Mouse (Mus musculus): ENCODE results near the gene Smpd3. TPM values are rescaled to one million over a fixed set of nuclear protein-coding genes. Genes with fewer than 3 reads are reported as not detected.

Smpd3 gene
- 4.3 and 6.5 TPM in 2 replicates for polyA plus RNA-seq (2012; rRNA removed)

GRCm38 (mm10) chr8:106337852-106338521 lies at the start of gene Smpd3:
Smpd3 (minus strand) TSS chr8:106337988.
- peak; percentile 57 for DNase-seq (ENCODE audit: low read depth)

GRCm38 (mm10) chr8:106381026-106381425 lies 43.2 kb upstream of the Smpd3 start:
- no peak for DNase-seq (ENCODE audit: low read depth)

- no peak for DNase-seq (ENCODE audit: low read depth)
These were observed 41.6 kb upstream of the Smpd3 start for GRCm38 (mm10) chr8:106379357-106379756.

GRCm38 (mm10) chr8:106378501-106379048 lies 40.8 kb upstream of the Smpd3 start:
- DNase-seq (ENCODE audit: low read depth), result no peak

- DNase-seq (ENCODE audit: low read depth), result no peak
These were observed 39.1 kb upstream of the Smpd3 start for GRCm38 (mm10) chr8:106376862-106377261.

- no peak for DNase-seq (ENCODE audit: low read depth)
These were observed 38.2 kb upstream of the Smpd3 start for GRCm38 (mm10) chr8:106375957-106376356.

- no peak for DNase-seq (ENCODE audit: low read depth)
These were observed 31.3 kb upstream of the Smpd3 start for GRCm38 (mm10) chr8:106369069-106369468.

- DNase-seq (ENCODE audit: low read depth), result no peak
These were observed 30.7 kb upstream of the Smpd3 start for GRCm38 (mm10) chr8:106368501-106368900.

GRCm38 (mm10) chr8:106364837-106365236 lies 27.0 kb upstream of the Smpd3 start:
- no peak for DNase-seq (ENCODE audit: low read depth)

- DNase-seq (ENCODE audit: low read depth), result no peak
These were observed 26.5 kb upstream of the Smpd3 start for GRCm38 (mm10) chr8:106364278-106364677.

- no peak for DNase-seq (ENCODE audit: low read depth)
These were observed 25.5 kb upstream of the Smpd3 start for GRCm38 (mm10) chr8:106363321-106363720.

GRCm38 (mm10) chr8:106359650-106360338 lies 22.0 kb upstream of the Smpd3 start:
- no peak for DNase-seq (ENCODE audit: low read depth)

- DNase-seq (ENCODE audit: low read depth), result no peak
These were observed 13.3 kb upstream of the Smpd3 start for GRCm38 (mm10) chr8:106351135-106351534.

- no peak for DNase-seq (ENCODE audit: low read depth)
These were observed 11.6 kb upstream of the Smpd3 start for GRCm38 (mm10) chr8:106349398-106349797.

- no peak for DNase-seq (ENCODE audit: low read depth)
These were observed 8.3 kb upstream of the Smpd3 start for GRCm38 (mm10) chr8:106346123-106346522.

GRCm38 (mm10) chr8:106343471-106343870 lies 5.7 kb upstream of the Smpd3 start:
- no peak for DNase-seq (ENCODE audit: low read depth)

- no peak for DNase-seq (ENCODE audit: low read depth)
These were observed 5.0 kb upstream of the Smpd3 start for GRCm38 (mm10) chr8:106342828-106343227.

GRCm38 (mm10) chr8:106338741-106339209 lies 987 bp upstream of the Smpd3 start:
- no peak for DNase-seq (ENCODE audit: low read depth)

GRCm38 (mm10) chr8:106336561-106336960 lies 1.2 kb downstream of the Smpd3 start:
- no peak for DNase-seq (ENCODE audit: low read depth)

- DNase-seq (ENCODE audit: low read depth), result no peak
These were observed 1.8 kb downstream of the Smpd3 start for GRCm38 (mm10) chr8:106336031-106336430.

- no peak for DNase-seq (ENCODE audit: low read depth)
These were observed 2.6 kb downstream of the Smpd3 start for GRCm38 (mm10) chr8:106335196-106335595.

- no peak for DNase-seq (ENCODE audit: low read depth)
These were observed 4.4 kb downstream of the Smpd3 start for GRCm38 (mm10) chr8:106333346-106333745.

GRCm38 (mm10) chr8:106332498-106332897 lies 5.3 kb downstream of the Smpd3 start:
- DNase-seq (ENCODE audit: low read depth), result no peak
